Mouse (Mus musculus) erythroblast, adult 5-6 weeks (primary cell): ENCODE data around the gene Plscr3. TPM values are rescaled to one million over a fixed set of nuclear protein-coding genes. Genes with fewer than 3 reads are reported as not detected.

Experiments
- ATAC-seq: replicated peaks from 2 replicates; pipeline ENCODE4 v1.8.0; 2016; ENCODE audit warnings: moderate number of reproducible peaks, mild to moderate bottlenecking, moderate TSS enrichment, inconsistent platforms; ENCODE audit not compliant: poor library complexity, low FRiP score, severe bottlenecking
- total RNA-seq, 2 experiments: library from RNA; stranded (forward) in 1 of 2; stranded (reverse) in 1 of 2; fragments of 150-400 nt in 1 of 2; fragments of 200-764, 138-1000 nt in 1 of 2; gene quantifications; 2 replicates each; pipeline versions ENCODE4 v1.2.3 to v1.2.4; 2015 to 2017; ENCODE audit warnings: low replicate concordance in 2 of 2

The Plscr3 gene
- 12.5 and 17.6 TPM in 2 replicates for total RNA-seq (2015; ENCODE audit: low replicate concordance)
- 5.9 and 11.4 TPM in 2 replicates for total RNA-seq (2017; ENCODE audit: low replicate concordance)

DNA sequence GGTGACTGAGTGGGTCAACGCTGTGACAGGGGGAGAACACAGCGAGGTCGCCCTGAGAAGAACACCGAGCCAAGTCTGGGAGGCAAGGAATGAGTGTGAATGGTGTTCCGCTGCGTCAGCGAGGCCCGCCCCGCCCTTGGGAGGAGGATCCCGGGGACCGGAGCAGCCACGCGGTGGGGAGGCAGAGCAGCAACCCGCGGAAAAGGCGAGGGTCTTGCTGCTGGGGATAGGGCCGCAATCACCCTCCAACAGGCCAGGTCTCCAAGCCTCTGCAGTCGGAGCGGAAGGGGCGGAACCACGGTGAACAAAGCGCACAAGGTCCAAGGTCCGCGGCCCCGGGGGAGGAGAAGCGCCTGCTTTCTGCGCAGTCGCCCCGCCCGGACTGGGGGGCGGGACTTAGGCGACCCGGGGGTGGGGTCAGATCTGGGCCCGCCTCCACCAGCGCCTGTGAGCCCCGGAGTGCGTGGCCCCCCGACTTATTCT lies at the start of gene Plscr3:
Gene Plscr3 (plus strand): TSS at position 179 of the 483 bp plus-strand sequence.
- ATAC-seq: peak; percentile 87

DNA sequence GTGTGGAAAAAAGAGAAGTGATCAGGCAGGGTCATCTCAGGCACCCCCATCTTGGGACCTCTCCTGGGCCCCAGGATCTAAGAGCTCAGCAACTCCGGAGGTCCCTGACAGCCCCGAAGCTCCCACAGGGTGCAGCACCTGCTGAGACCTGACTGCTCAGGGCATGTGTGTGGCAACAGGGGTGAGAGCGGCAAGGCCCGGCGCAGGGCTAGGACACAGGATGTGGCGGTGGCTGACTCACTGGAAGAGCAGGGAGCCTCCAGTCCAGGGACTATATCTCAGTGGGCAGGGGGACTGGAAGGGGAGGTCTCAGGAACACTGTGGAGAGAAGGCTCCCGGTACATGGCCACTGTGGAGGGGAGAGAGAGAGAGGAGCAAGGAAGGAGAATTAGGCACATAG lies 48.3 kb upstream of the Plscr3 start:
- no peak for ATAC-seq

DNA sequence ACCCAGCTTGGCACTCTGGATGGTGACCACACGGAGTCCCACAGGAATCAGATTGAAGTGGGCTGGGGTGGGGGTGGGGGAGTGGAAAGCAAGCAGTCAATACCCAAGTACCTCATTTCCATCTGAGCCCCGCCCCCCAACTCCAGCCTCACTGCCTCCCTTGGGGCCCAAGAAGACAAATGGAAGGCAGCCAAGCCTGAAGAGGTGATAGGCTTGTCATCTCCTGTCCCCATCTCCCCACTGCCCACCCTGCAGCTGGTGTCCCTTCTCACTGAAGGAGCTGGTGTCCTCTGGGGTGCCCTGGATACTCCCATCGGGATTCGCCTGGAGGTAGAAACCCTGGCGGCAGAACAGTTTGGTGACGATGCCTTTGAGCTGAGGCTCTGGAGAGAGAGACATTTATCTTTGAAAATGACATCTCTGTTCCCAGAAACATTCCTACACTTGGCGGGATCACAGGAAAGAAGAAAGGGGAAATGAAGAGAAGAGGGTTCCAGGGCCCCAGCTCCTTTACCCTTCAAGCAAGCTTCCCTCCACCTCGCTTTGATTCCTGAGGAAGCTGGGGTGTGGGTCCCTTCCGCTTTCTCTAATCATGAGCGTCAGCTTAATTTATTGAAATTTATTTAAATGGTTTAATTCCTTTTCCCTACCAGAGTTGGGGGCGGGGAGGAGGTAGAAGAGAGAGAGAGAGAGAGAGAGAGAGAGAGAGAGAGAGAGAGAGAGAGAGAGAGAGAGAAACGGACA lies 46.6 kb upstream of the Plscr3 start:
- no peak for ATAC-seq

DNA sequence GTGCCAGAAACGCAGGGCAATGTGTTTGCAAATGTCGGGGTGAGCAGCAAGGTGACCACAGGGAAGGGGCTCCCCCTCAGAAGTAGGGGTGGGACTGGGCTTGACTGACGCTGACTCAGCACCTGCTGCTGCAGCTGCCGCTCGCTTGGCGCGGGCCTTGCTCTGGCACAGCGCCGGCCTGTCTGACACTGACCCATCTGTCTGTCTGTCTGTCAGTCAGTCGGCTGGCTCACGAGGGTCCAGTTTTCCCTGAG lies 46.1 kb upstream of the Plscr3 start:
- ATAC-seq: no peak

DNA sequence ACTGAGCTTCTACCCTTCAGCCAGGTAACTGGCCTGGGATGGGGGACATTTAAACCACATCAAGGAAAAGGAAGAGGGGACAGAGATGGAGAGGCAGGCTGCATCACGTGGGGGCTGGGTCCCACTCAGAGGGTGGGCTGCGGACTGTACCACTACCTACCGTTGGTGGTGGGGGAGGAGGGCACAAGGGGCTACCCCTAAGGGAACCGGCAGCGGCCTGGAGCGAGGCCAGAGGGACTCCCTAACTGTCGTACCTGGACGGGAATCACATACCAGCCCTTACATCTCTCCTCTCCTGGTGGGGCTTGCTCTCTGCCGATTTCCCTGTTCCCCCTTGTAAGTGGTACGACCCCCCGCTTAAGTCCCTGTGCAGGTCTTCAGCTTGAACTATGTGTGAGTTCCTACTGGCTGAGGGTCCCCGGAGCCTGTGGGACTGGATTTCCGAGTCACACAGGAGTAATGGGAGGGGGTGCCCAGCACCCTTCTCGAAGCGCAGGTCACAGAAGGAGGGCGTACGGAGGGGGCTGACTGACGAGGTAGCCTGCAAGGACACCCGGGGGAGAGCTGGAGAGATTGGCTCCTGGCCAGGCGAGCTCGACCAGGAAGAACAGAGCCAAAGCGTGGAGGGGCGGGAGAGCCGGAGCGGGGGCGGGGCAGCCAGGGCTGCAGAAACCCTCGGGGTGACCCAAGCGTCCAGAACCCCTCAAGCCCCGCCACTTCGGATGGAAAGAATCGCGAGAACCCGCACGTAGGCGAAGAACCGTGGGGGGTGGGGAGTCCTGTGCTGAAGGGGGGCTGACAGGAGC lies 45.6 kb upstream of the Plscr3 start:
- no peak for ATAC-seq

DNA sequence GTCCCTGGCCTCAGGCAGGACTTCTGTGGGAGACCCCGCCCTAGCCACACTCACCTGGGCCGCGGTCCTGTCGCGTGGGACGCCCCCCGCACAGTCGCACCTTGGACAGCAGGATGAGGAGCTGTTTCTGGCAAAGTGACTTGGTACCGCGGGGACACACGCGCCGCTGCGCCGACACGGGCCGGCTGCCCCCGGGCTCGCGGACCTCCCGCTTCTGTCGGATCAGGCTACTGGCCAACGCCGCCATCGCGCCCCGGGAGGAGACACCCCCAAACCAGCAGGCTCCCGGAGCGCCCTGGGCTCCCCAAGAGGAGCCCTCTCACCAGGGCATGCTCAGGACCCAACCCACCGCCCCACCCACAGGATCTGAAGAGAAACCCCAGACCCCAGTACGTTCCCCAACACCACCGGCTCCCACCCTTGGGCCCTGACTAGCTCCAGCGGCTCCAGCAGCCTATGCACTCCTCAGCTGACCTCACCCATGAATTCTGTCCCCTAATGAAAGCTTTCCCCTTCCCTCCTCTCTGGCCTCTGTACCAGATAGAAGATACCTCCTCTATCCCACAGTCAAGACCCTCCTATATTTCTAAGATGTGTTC lies 44.7 kb upstream of the Plscr3 start, which contains the start of gene Fgf11:
Gene Fgf11 (minus strand): TSS at position 479 of the 599 bp plus-strand sequence.
- ATAC-seq: no peak

DNA sequence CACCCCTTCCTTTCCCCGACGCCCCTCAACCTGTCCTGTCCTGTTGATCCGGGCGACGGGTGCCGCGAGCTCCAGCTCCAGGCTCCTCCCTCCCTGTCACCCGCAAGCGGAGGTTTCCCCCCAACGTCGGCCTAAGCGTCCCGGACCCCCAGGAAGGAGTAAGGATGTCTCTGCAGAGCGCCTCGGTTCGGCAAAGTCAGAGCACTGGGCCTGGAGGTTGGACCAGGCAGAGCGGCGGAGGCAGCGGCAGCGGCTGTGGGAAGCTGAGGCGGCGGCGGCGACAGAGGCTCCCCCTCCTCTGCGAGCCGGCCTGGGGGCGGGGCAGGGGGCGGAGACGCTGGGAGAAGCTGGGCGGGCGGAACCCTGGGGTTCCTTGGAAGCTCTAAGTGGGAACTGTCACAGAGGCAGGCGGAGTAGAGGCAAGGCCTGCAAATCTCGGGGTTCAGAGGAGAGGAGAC lies 43.5 kb upstream of the Plscr3 start:
- no peak for ATAC-seq

DNA sequence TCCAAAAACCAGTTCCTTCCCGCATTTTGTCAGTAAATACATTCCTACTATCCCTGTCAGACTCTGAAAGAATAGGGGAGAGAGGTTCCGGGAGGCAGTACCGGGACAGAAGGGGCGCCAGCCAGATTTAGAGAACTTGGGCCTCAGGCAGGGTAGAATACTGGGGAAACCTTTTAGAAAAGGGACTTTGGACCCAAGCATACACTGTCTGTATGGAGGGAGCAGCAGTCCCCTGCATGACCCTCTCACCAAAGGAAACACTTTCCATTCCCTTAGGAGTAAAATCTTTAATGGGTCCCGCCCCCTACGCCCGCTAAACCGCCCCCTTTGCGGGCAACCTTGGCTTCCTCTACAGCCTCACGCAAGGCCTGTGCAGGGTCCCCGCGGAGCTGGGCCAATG lies 42.8 kb upstream of the Plscr3 start:
- no peak for ATAC-seq

DNA sequence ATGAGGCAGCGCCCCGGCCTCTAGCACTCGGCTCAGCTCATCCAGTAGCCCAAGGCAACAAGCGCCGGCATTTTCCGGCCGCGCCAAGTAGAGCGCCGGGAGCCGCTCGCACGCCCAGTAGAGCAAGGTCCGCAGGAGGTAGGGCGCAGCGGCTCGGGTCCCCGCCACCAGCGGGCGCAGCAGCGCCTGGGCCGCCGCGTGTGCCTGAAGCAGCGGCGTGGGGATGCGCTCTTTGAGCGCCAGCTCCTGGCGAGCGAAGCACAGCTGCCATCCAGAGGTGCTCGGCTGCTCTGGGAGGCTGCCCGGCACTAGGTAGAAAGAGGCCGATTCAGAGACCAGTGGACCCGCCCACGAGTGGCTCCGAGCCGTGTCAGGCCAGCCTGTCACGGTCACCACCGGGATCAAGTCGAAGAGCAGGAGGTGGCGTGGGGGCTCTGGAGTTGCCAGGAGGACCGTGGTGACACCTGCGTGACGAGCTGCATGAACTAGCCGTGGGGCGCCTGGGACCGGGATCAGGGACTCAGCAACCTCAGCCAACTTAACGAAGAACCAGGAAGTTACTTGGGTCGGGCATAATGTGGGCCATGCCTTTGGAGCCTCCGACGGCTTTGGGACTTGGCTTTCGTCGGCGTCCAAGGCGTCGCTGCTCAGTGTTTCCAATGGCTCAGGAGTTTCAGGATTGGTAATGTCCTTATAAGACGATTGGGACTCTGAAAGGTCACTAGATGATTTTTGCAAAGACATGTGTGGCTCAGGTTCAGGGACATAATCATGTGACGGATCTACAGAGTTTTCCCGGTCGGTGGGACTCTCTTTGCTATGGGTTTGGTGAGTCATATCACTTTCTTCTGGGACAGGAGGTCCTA lies 42.2 kb upstream of the Plscr3 start:
- ATAC-seq: 0 out of 2 replicates have a peak, but pooled peaks have one; percentile 27

DNA sequence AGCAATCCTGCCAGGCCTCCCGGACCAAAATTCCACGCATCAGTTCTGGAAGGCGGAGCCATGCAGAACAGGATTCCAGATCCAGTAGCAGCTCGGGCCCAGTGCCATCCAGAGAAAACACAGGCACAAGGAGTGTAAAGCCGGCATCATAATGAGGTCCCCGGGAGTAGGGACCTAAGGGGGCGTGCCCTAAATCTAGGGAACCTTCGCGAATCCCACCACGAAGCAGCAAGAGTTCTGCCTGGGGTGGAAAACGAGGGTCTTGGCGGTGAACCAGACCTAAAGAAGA lies 41.6 kb upstream of the Plscr3 start:
- no peak for ATAC-seq

DNA sequence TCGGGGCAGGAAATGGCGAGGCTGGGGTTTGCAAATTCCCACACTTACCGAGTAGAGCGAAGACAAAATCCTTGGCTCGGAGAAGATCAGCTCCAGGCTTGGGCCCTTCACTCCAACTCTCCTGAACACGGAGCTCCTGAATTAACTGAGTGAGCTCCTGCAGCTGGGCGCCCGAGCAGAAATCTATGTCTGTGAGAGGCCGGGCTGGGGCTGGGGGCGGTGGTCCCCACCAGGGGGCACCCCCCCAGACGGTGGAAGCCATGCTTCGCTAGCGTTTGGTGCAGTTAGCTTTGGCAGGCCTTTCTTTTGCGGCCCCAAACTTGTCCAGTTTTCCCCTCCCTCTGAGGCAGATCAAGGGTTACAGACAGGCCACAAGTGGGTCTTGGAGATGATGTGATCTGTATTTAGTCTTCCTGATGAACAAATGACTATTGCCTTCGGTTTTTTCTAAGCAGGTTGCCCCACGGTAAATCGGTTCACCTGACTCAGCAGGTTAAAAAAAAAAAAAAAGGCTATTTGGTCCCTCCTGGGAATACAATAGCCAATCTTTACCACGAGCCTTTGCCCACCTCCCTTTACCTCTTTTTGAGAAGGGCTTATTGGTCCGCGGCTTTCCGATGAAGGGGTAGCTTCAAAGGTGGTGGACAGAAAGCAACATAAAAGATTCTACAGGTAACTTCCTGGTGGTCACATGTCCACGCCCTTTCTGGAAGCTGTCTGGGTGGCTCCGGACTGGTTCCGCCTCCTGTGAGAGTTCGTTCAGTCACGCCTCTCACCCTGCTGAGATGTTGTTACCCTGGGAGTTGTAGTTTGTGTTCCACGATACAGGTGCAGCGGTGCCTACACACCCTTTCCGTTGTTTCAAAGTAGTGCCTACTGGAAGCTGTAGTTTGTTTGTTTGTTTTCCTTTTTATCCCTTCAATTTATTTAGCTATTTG lies 40.9 kb upstream of the Plscr3 start, which contains the start of gene Tmem102:
Gene Tmem102 (minus strand): TSS at position 653 of the 938 bp plus-strand sequence.
- ATAC-seq: no peak

DNA sequence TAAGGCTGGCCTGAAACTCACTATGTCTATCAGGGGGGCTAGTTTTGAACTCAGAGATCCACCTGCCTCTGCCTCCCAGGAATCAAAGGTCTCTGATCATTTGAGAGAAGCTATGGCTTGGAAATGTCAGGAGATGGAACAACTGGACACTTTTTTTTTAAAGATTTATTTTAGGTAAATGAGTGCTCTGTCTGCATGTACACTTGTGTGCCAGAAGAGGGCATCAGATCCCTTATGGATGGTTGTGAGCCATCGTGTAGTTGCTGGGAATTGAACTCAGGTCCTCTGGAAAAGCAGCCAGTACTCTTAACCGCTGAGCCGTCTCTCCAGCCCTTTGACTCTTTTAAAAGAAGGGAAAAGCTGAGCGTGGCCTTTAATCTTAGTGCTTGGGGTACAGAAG lies 39.8 kb upstream of the Plscr3 start:
- ATAC-seq: no peak

DNA sequence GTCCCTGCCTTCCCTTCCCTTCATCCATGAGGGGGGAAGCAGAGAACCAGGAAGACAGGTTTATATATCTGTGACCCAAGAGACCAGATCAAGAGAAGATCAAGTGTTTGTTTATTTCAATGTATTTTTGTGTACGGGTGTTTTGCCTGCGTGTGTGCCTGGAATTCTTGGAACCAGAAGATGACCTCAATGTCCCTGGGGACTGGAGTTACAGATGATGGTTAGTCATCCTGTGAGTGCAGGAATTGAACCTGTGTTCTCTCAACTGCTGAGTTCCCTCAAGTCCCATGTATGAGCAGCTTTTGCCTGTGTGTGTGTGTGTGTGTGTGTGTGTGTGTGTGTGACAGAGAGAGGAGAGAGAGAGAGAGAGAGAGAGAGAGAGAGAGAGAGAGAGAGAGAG lies 38.5 kb upstream of the Plscr3 start:
- no peak for ATAC-seq

DNA sequence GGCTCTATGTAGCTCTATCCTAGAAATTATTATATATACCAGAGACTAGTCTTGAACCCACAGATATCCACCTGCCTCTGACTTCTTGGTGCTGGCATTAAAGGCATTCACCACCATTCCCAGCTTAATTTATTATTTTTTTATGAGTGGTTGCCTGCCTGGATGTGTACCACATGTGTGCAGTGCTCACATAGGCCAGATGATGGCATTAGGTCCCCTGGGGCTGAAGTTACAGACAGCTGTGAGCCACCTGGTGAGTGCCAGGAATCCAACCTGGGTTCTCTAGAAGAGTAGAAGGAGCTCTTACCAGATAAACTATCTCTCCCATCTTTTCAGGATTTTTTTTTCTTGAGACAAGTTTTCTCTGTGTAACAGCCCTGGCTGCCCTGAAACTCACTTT lies 35.9 kb upstream of the Plscr3 start:
- ATAC-seq: no peak

DNA sequence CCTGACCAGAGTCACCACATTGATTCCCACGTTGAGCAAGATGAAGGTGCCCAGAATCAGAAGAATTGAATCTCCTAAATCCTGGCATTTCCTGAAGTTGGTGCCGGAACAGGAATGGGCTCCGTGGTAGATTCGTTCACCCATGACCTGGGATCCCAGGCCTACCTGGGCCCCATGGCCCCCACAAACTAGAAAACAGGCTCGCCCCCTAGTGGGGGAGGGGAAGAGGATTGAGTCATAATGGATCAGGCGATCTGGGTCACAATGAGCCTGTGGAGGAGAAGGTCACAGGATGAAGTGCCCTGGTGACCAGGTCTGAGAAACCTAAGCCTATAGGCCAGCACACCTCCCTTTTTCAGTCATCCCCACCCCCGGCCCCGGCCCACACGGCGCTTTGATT lies 31.0 kb upstream of the Plscr3 start, which contains the start of gene Gm39566:
Gene Gm39566 (minus strand): TSS at position 144 of the 400 bp plus-strand sequence.
- ATAC-seq: no peak

DNA sequence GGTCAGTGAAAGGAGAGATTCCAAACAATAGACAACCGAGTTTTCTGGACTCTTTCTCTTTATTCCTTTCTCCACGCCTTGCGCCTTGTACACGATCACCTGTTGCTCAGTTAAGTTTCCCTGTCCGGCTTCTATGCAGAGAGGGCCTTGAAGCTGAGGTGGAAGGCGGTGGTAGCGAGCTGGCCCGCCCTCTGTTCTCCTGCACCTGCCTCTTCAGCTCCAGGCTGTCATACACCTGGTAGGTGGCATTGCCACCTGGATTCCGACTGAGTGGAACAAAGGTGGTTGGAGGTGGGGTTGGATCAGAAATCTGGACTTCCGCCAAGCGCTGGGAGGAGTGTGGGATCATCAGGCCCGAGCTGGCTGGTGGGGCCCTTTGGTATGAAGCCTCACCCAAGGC lies 29.7 kb upstream of the Plscr3 start:
- ATAC-seq: no peak

DNA sequence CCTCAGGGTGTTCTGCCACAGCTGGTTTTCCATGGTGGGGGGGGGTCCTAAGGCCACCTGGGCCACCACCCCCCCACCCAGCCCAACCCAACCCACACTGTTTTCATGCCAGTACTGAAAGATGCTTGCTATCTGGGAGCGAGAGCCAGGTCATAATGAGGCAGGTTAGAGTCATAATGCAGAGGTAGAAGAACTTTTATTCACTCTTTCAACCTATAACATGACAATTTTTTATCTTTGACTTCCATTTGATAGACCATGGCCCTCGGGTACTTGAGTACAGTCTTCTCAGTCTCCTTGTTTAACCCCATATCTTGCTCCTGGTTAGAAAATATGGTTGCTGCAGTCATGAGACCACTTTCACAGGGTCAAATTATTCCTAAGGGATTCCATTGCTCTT lies 27.8 kb upstream of the Plscr3 start, which contains the start of gene Spem2:
Gene Spem2 (minus strand): TSS at position 101 of the 400 bp plus-strand sequence.
- no peak for ATAC-seq

DNA sequence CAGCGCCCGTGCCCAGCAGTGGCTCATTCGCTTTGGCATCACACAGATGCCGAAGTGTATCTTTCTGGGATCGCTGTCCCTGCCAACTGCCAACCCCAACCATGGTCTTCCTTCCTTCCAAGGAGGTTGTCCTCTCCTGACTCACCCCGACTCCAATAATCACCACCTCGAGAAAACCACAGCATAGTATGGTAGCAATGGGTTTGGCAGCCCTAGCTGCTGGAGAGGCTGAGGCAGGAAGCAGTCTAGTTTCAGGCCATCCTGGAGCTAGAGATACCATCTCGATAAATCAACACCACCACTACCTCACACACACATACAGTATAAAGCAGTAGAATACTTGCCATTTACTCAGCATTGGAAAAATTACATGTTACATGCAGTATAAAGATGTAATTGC lies 27.3 kb upstream of the Plscr3 start:
- ATAC-seq: no peak

DNA sequence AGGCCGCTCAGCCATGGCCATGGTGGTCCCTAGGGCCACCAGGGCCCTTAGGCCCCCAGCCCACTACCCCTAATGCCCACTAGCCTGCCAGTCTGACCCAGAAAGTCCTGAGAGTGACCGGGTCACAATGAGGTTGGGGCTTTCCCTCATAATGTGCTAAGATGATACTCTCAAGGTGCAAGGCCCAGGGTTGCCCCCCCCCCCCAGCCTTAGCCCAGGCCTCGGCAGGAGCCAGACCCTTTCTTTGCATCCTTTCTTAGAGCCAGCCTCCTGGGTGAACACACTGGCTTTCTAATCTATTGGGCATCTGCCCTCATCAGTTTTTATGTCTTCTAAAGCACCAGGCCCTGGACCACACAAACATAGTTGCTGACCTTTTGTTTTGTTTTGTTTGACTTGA lies 24.1 kb upstream of the Plscr3 start, which contains the start of gene Spem1:
Gene Spem1 (minus strand): TSS at position 101 of the 400 bp plus-strand sequence.
- no peak for ATAC-seq
